Mouse (Mus musculus) adrenal gland, adult (tissue): ENCODE measurements around the gene Smyd3.
A peak's percentile ranks its signal among the peaks of the same experiment; 100 is the strongest.

ENCODE experiments used
- DNase-seq, 2 experiments: peaks; one replicate each; pipeline ENCODE4 v3.0.0; 2022 to 2023; ENCODE audit warnings: low spot score in 1 of 2; ENCODE audit not compliant: inconsistent age in 2 of 2

Gene Smyd3

DNA sequence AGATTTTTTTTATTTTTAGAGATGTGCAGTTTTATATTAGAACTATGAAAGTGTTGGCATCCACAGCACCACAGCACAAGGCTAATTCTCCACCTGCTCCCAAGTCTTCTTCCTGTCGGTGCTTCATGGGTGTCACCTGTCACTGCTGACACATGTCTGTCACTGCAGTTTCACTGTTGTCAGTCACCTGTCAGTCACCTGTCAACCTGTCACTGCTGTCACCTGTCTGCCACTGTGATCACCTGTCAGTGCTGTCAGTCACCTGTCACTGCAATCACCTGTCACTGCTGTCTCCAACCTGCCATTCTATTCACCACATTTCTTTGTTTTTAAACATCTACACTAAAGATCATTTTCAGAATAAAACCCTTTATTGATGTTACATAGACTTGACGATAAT is 279.2 kb downstream of the Smyd3 start:
- DNase-seq, result no peak

GRCm38 (mm10) chr1:179237989-179238388 is 279.9 kb downstream of the Smyd3 start:
- DNase-seq, result peak; percentile 37 to 71

DNA sequence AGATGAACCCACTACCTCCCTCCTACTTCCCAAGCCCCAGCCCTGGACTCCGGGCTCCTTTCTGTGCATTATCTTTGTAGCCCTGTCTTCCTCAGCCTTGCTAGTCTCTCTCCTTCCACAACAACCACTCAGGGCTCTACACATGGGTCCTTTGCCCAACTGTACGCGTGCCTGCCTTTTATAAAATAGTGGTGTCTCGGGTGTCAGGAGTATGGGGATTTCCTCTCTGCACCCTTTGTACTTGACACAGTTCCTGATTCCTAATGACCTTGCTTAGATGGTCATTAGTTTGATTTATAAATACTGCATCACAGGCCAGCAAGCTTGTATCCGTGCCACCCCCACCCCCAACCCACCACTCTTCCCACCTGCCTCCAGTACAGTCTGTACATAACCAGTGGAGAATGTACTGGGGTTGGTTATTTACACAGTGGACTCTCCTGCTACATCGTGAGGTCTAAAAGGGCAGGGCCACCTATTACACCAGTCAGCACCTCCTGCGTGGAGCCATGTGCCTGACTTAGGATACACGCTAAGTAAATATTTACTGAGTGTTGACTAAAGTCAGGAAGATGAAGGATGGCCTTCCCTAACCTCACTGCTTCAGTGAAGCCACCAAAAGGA is 281.5 kb downstream of the Smyd3 start:
- DNase-seq, result peak in 1 of 2 experiments; percentile 35

DNA sequence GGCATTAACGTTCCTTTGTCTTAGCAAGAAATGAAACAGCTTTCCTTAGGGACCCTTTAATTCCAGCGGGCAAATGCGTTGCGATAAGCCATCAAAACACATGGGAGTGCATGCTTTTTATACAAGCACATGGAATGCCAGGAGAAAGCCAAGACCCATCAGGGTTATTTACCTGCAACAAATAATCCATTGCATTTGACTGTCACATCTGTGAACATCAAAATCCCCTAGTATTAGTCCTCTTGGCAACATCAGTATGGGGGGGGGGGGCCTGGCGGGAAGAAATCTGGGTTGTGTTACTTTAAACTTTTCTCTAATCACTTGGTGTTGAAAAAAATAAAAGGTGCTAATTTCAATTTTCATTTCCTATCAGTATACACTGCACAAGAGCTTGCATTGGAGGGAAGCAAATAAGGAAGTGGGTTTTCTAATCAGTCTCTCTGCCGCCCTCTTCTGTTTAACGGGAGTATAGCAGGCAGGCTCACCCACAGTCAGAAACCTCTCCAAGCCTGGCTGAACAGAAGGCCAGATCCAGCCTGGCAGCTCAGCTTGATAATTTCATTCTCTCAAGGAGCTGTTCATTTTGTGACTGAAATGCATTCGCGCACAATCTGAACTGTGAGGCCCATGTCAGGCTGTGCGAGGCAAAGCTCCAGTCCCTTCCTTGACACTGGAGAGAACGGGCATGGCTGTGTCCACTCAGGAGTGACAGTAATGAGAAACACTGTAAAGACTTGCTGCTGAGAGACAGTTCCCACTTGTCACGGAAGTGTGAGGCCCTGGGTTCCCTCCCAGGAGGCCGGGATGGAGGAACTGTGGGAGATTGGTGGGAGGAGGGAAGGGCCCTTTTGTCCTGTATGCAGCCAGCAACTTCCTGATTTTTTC is 285.8 kb downstream of the Smyd3 start:
- peak; percentile 60 to 89 for DNase-seq

DNA sequence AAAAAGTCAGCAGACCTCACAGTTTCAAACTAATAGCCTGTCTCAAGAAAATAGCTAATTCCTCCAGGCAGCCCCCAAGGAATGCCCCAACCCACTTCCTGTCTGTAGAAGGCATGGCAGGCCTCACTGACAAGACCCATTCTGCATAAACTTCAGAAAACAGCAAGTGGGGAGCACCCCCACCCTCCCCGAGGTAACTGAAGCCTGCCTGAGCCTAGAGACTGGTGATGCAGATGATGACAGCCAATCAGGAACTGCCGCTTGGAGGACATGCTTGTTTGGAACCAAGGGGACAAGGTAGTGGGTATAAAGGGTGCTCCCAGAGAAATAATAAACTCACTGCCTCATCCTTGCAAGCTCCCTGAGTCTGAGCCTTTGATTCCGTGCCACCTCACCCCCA is 288.3 kb downstream of the Smyd3 start:
- DNase-seq, result no peak

DNA sequence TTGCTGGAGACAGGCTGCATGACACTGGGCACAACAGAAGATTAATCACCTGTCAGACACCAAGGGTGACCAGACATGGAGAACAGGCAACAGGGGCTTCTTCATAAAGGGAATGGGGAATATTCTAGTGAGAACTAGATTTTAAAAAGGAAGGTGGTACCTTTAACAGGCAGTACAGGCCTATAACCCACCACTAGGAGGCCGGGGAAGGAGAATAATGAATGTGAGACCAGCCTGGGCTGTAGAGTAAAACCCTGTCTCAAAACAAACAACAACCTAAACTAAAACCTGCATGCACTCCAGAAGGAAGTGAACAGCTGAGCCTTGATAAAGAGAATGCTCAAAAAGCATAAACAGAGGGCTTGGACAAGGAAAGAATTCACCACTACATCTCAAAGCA is 297.6 kb downstream of the Smyd3 start:
- no peak for DNase-seq

GRCm38 (mm10) chr1:179218061-179218460 is 299.8 kb downstream of the Smyd3 start:
- DNase-seq, result no peak

GRCm38 (mm10) chr1:179217036-179217435 is 300.8 kb downstream of the Smyd3 start:
- no peak for DNase-seq

GRCm38 (mm10) chr1:179213381-179213780 is 304.5 kb downstream of the Smyd3 start:
- no peak for DNase-seq

DNA sequence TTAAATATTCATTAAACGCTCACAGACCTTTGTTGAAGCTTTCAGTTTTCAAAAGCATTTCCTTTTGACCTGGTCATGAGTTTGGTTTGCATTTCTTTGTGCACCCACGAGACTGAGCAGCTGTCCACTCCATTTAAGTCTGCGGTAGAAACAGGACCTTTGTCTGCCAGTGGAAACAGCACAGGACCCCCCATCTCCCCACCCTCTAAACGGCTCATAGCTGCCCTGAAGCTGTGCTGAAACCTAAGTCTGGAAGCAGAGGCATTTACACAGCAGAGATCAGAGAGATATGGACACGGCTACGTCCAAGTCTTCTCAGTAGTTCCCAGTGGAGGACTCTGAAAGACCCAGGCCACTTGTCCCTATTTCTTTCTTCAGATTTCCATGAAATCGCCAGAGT is 305.5 kb downstream of the Smyd3 start:
- DNase-seq, result no peak

DNA sequence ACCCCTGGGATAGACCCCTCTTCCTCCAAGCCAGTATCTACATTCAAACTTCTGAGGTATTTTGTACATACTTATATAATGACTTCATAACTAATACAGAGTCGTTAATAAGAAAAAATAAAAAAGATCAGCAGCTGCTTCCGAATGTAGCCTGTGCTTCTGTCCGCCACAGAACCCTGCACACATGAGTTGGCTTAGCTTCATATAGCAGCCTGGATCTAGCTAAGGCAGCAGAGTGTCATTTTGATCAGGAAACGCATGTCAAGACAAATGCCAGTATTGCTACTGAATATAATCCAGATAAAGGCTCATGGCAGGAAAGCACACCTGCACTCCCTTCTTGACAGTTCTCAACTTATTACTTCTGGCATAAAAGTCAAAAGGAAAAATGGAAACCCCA is 306.5 kb downstream of the Smyd3 start:
- DNase-seq, result no peak

DNA sequence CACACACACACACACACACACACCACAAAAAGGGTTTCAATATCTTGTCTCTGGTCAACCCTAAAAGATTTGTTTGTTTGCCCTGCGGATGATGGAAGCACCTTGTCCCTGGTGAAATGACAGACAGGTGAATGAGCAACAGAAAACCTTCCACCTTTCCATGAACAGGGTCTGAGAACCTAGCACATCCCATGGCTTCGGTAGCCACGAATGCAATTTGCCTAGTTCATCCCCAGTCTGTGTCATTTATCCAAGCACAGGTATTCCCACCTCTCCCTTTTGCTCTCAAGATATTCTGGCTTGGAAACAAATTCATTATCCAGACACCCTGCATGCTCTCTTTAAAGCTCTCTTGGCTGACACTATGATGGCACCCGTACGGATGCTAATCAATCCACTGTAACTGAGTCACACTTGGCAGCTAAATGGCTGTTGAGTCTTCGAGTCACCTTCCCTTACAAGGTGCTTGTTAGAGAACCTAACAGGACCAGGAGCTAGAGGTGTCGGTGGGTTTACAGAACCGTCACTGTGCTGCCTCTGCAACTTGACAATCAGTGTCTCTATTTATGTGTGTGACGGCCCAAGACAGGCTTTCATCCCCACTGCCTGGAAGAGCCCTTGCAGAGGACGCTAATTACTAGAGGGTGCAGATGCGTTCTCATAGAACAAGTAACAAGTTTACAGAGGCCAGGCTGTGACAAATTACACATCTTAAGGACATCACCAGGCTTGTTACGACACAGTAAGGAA is 309.8 kb downstream of the Smyd3 start:
- DNase-seq, result no peak

DNA sequence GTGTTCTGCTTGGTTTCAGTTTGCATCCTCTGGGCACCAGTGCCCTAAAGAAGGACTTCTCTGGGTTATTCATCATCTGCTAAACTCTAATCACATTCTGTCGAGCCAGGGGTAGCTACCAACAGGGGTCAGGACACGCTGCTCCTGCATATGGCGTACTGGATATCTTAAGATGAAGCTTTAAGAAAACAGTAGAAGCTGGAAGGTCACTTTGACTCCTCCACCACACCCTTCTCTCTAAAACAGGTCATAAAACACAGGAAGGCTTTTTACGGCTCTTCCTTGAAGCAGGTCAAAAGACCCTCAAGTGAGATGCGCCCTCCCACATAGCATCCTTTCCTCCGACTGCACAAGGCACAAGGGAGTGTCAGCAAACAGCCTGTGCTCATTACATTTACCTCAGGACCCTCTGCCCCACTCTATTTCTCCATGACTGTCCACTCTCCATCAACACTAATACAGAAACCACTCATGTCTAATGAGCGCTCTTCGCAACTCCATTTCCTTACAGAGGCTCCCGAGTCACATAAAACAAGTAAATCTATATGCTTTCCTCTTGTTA is 310.6 kb downstream of the Smyd3 start:
- no peak for DNase-seq

DNA sequence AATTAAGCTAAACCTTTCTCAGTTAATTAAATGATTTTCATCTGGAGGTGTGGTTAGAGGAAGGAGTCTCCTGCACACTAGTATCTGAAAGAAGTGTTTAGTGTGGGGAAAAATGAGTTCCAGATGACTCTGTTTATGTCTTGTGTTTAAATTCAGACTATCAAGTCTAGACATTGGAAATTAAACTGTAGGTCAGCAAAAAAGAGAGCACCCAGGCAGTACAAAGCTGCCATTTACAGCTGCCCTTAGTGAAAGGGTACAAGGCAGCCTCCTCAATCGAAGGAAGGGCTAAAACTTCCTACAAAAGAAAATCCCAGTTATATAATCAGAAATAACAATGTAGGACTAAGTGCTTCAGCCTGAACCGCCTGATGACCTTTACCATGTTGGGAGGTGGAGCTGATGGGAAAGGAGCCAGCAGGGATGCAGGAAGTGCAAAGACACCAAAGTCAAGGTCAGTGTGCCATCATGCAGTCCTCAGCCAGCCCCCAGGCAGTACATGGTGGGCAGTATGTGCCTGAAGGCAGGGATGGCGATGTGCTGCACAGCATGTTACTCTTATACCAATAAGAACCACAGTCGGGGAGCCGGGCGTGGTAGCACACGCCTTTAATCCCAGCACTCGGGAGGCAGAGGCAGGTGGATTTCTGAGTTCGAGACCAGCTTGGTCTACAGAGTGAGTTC is 319.2 kb downstream of the Smyd3 start:
- no peak for DNase-seq

- DNase-seq, result no peak
Observed at GRCm38 (mm10) chr1:179197821-179198516, 319.9 kb downstream of the Smyd3 start.

DNA sequence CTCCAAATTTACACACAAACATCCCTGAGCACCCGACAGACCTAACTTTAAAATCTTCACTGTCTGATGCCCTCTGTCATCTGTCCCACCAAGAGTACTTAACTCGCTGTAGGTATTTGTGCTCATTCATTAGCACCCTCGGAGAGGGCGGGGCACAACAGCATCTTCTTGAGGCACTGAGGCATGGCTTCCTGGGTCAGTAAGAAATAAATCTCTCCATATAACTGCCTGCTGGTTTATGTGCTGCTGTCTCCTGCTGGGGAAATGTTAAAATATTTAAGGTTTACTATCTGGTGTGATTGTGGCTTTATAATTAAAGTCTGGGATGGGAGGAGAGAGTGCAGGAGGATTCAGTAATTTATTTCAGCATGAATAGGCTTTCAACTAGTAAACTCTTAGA is 320.7 kb downstream of the Smyd3 start:
- DNase-seq, result no peak

DNA sequence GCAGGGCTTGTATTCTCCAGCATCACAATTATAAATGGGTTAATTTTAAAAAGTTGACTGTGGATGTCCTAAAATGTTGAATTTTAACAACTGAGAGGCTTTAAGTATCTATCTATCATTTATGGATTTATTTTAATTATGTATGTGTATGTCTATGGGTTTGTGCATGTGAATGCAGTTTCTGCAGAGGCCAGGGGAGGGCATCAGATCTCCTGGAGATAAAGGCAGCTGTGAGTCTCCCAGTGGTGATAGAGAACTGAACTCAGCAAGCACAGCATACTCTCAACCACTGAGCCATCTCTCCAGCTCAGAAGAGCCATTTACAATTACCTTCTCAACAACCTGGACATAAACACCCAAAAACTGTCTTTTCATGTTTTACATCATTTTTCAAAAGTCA is 321.4 kb downstream of the Smyd3 start:
- DNase-seq, result peak in 1 of 2 experiments; percentile 30

GRCm38 (mm10) chr1:179192781-179193180 is 325.1 kb downstream of the Smyd3 start:
- DNase-seq, result no peak

GRCm38 (mm10) chr1:179190837-179191236 is 327.0 kb downstream of the Smyd3 start:
- no peak for DNase-seq

DNA sequence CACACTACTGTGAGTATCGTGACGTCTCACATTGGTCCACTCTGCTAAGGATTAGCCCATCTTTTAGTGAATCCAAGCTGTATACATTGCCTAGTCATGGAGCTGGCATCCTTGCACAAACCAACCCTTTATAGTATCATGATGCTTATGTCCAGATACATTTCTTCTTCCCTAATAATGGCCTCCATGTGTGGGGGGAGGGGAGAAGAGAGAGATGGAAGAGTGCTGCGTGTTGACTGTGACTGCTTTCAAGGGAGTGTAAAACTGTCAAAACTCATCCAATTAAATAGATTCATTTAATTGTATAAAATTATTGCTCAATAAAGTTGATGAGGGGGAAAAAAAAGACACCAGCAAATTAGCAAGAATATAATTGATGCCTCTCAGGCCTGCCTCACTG is 330.7 kb downstream of the Smyd3 start:
- DNase-seq, result no peak
